Mouse (Mus musculus) MEL (cell line): ENCODE results near the gene Ybx3. TPM values are rescaled to one million over a fixed set of nuclear protein-coding genes. Genes with fewer than 3 reads are reported as not detected.

Experiments
- DNase-seq: peaks from one replicate; pipeline ENCODE4 v3.0.0; 2011; ENCODE audit warnings: low read depth, low spot score
- H3K27ac ChIP-seq: 2 replicates; pipeline ENCODE4 v1.5.1; 2012; ENCODE audit warnings: low read depth, mild to moderate bottlenecking, control low read depth, low read length, moderate library complexity; ENCODE audit not compliant: control insufficient read depth
- H3K27me3 ChIP-seq, 2 experiments: fragments of 150-350 bp in 1 of 2; sonication (generic) in 1 of 2; 2 replicates each; pipeline ENCODE4 v1.6.1; 2012; ENCODE audit warnings: low read length in 2 of 2, mild to moderate bottlenecking in 2 of 2, improper control_type of control experiment in 1 of 2, moderate library complexity in 1 of 2; ENCODE audit not compliant: insufficient read depth in 2 of 2, control insufficient read depth in 1 of 2
- H3K36me3 ChIP-seq, 2 experiments: 2 replicates each; pipeline ENCODE4 v1.6.1; 2012 to 2014; ENCODE audit warnings: low read length in 2 of 2, improper control_type of control experiment in 1 of 2, inconsistent platforms in 1 of 2, mild to moderate bottlenecking in 1 of 2; ENCODE audit not compliant: insufficient read depth in 2 of 2, control insufficient read depth in 1 of 2
- H3K4me1 ChIP-seq, 2 experiments: fragments of 150-350 bp in 1 of 2; sonication (generic) in 1 of 2; 2 replicates each; pipeline ENCODE4 v1.6.1; 2012; ENCODE audit warnings: low read length in 2 of 2, improper control_type of control experiment in 1 of 2, mild to moderate bottlenecking in 1 of 2; ENCODE audit not compliant: insufficient read depth in 2 of 2, control insufficient read depth in 1 of 2
- H3K4me3 ChIP-seq, 2 experiments: fragments of 150-350 bp in 1 of 2; sonication (generic) in 1 of 2; 2 replicates each; pipeline ENCODE4 v1.5.1; 2012; ENCODE audit warnings: low read depth in 2 of 2, low read length in 2 of 2, mild to moderate bottlenecking in 2 of 2, moderate library complexity in 2 of 2, control low read depth in 1 of 2, improper control_type of control experiment in 1 of 2; ENCODE audit not compliant: control insufficient read depth in 1 of 2, insufficient read depth in 1 of 2
- H3K79me2 ChIP-seq: 2 replicates; pipeline ENCODE4 v1.6.1; 2012; ENCODE audit warnings: mild to moderate bottlenecking, low read length, moderate library complexity; ENCODE audit not compliant: control insufficient read depth, poor library complexity, insufficient read depth
- H3K9ac ChIP-seq: 2 replicates; pipeline ENCODE4 v1.6.1; 2012; ENCODE audit warnings: low read depth, mild to moderate bottlenecking, control low read depth, low read length, moderate library complexity; ENCODE audit not compliant: control insufficient read depth, poor library complexity, severe bottlenecking
- H3K9me3 ChIP-seq: fragments of 150-350 bp; sonication (generic); replicated peaks from 2 replicates; pipeline ENCODE4 v1.6.1; 2012; ENCODE audit warnings: mild to moderate bottlenecking, low read length, improper control_type of control experiment, moderate library complexity; ENCODE audit not compliant: insufficient read depth
- BHLHE40 ChIP-seq: IDR thresholded peaks from 2 replicates; pipeline ENCODE4 v1.6.1; 2012; ENCODE audit warnings: low read depth, mild to moderate bottlenecking, inconsistent platforms, low read length, improper control_type of control experiment, borderline replicate concordance
- CHD1 ChIP-seq: IDR thresholded peaks from 2 replicates; pipeline ENCODE4 v1.6.1; 2012; ENCODE audit warnings: low read depth, mild to moderate bottlenecking, inconsistent platforms, low read length, improper control_type of control experiment
- E2F4 ChIP-seq: IDR thresholded peaks from 2 replicates; pipeline ENCODE4 v1.6.1; 2011; ENCODE audit warnings: low read depth, low read length, improper control_type of control experiment, borderline replicate concordance
- ELF1 ChIP-seq: IDR thresholded peaks from 2 replicates; pipeline ENCODE4 v1.6.1; 2014; ENCODE audit warnings: low read depth, mild to moderate bottlenecking, inconsistent platforms, low read length, improper control_type of control experiment, moderate library complexity
- EP300 ChIP-seq, 2 experiments: IDR thresholded peaks; 2 replicates each; pipeline ENCODE4 v1.6.1; 2011; ENCODE audit warnings: improper control_type of control experiment in 2 of 2, low read length in 2 of 2, low read depth in 1 of 2, mild to moderate bottlenecking in 1 of 2
- ETS1 ChIP-seq: IDR thresholded peaks from 2 replicates; pipeline ENCODE4 v1.6.1; 2012; ENCODE audit warnings: low read depth, mild to moderate bottlenecking, inconsistent platforms, low read length, improper control_type of control experiment, moderate library complexity
- GABPA ChIP-seq: IDR thresholded peaks from 2 replicates; pipeline ENCODE4 v1.6.1; 2012; ENCODE audit warnings: low read depth, mild to moderate bottlenecking, inconsistent platforms, low read length, improper control_type of control experiment, moderate library complexity
- GATA1 ChIP-seq: IDR thresholded peaks from 2 replicates; pipeline ENCODE4 v1.6.1; 2011; ENCODE audit warnings: low read depth, low read length, improper control_type of control experiment
- HCFC1 ChIP-seq: IDR thresholded peaks from 2 replicates; pipeline ENCODE4 v1.6.1; 2012; ENCODE audit warnings: low read depth, mild to moderate bottlenecking, inconsistent platforms, low read length, improper control_type of control experiment, moderate library complexity
- KAT2A ChIP-seq: conservative IDR thresholded peaks from 2 replicates; pipeline ENCODE4 v1.6.1; 2012; ENCODE audit warnings: low read depth, low read length, improper control_type of control experiment, inconsistent platforms
- MAFK ChIP-seq: IDR thresholded peaks from 2 replicates; pipeline ENCODE4 v1.6.1; 2011; ENCODE audit warnings: low read depth, mild to moderate bottlenecking, low read length, improper control_type of control experiment, borderline replicate concordance
- MAX ChIP-seq: IDR thresholded peaks from 2 replicates; pipeline ENCODE4 v1.6.1; 2011; ENCODE audit warnings: low read length, improper control_type of control experiment
- MAZ ChIP-seq: IDR thresholded peaks from 2 replicates; pipeline ENCODE4 v1.6.1; 2012; ENCODE audit warnings: low read depth, mild to moderate bottlenecking, inconsistent platforms, low read length, improper control_type of control experiment
- MEF2A ChIP-seq: IDR thresholded peaks from 2 replicates; pipeline ENCODE4 v1.6.1; 2014; ENCODE audit warnings: low read depth, mild to moderate bottlenecking, inconsistent platforms, low read length, improper control_type of control experiment; ENCODE audit not compliant: poor library complexity, insufficient replicate concordance, severe bottlenecking; ENCODE audit errors: extremely low read depth
- MYB ChIP-seq: IDR thresholded peaks from 2 replicates; pipeline ENCODE4 v1.6.1; 2011; ENCODE audit warnings: mild to moderate bottlenecking, low read depth, low read length, improper control_type of control experiment
- MYC ChIP-seq: IDR thresholded peaks from 2 replicates; pipeline ENCODE4 v1.6.1; 2011; ENCODE audit warnings: low read depth, mild to moderate bottlenecking, low read length, improper control_type of control experiment, moderate library complexity
- RCOR1 ChIP-seq: IDR thresholded peaks from 2 replicates; pipeline ENCODE4 v1.6.1; 2012; ENCODE audit warnings: low read depth, mild to moderate bottlenecking, inconsistent platforms, low read length, improper control_type of control experiment
- TBP ChIP-seq: IDR thresholded peaks from 2 replicates; pipeline ENCODE4 v1.8.0; 2011; ENCODE audit warnings: low read depth, low read length, improper control_type of control experiment
- TCF12 ChIP-seq: IDR thresholded peaks from 2 replicates; pipeline ENCODE4 v1.6.1; 2014; ENCODE audit warnings: low read depth, mild to moderate bottlenecking, inconsistent platforms, low read length, improper control_type of control experiment, moderate library complexity
- UBTF ChIP-seq: IDR thresholded peaks from 2 replicates; pipeline ENCODE4 v1.6.1; 2012; ENCODE audit warnings: low read depth, mild to moderate bottlenecking, inconsistent platforms, low read length, improper control_type of control experiment, moderate library complexity, borderline replicate concordance; ENCODE audit not compliant: insufficient read depth
- USF1 ChIP-seq: IDR thresholded peaks from 2 replicates; pipeline ENCODE4 v1.6.1; 2014; ENCODE audit warnings: low read depth, mild to moderate bottlenecking, inconsistent platforms, low read length, improper control_type of control experiment, moderate library complexity
- USF2 ChIP-seq, 2 experiments: IDR thresholded peaks; 2 replicates each; pipeline ENCODE4 v1.6.1; 2011 to 2012; ENCODE audit warnings: improper control_type of control experiment in 2 of 2, low read length in 2 of 2, borderline replicate concordance in 1 of 2, inconsistent platforms in 1 of 2, low read depth in 1 of 2, mild to moderate bottlenecking in 1 of 2; ENCODE audit not compliant: insufficient read depth in 1 of 2
- ZC3H11A ChIP-seq: IDR thresholded peaks from 2 replicates; pipeline ENCODE4 v1.6.1; 2012; ENCODE audit warnings: low read depth, mild to moderate bottlenecking, inconsistent platforms, low read length, improper control_type of control experiment
- ZKSCAN1 ChIP-seq: IDR thresholded peaks from 2 replicates; pipeline ENCODE4 v1.6.1; 2012; ENCODE audit warnings: low read depth, mild to moderate bottlenecking, inconsistent platforms, low read length, improper control_type of control experiment, moderate library complexity
- ZMIZ1 ChIP-seq: IDR thresholded peaks from 2 replicates; pipeline ENCODE4 v1.6.1; 2012; ENCODE audit warnings: low read depth, mild to moderate bottlenecking, inconsistent platforms, low read length, improper control_type of control experiment, moderate library complexity
- ZNF384 ChIP-seq: IDR thresholded peaks from 2 replicates; pipeline ENCODE4 v1.6.1; 2012; ENCODE audit warnings: low read depth, mild to moderate bottlenecking, inconsistent platforms, low read length, improper control_type of control experiment
- polyA plus RNA-seq, 2 experiments: library from polyadenylated mRNA; stranded (reverse) in 1 of 2; unstranded in 1 of 2; fragments of >175 nt in 1 of 2; fragments of >200 nt in 1 of 2; gene quantifications; 2 replicates each; pipeline versions ENCODE4 v1.2.1 to v1.2.4; 2012; ENCODE audit warnings: low replicate concordance in 2 of 2, low read depth in 1 of 2; ENCODE audit not compliant: insufficient read length in 2 of 2, insufficient read depth in 1 of 2, missing spikeins in 1 of 2
- total RNA-seq: library from RNA; depleted of rRNA; stranded (reverse); fragments of 300-350 nt; gene quantifications from 2 replicates; pipeline ENCODE4 v1.2.3, GENCODE M21; 2012

Gene Ybx3
- total and polyA plus RNA-seq, 3 experiments = 105 to 1,042 (median 575) TPM

GRCm38 (mm10) chr6:131388040-131389021 lies at the start of gene Ybx3 (continued):
- TF ChIP-seq TBP (peak; percentile 17; the same call in 1 of the 2 replicates), ZC3H11A (no peak), KAT2A (no peak), GABPA (no peak)

GRCm38 (mm10) chr6:131436626-131437025 lies 48.4 kb upstream of the Ybx3 start:
- Histone ChIP-seq H3K9me3 (no peaks in the 10 kb centered on the region), H3K9ac (no peak overlapping the region), H3K27ac (no peak overlapping the region), H3K4me3 (no peak overlapping the region), H3K36me3 (no peaks in the 10 kb centered on the region), H3K27me3 (no peaks in the 10 kb centered on the region), H3K79me2 (no peaks in the 10 kb centered on the region), H3K4me1 (peaks cover 0 to 3% of the 10 kb centered on the region in 2 experiments; a peak in 3 of 4 replicates)
- peak; percentile 28 for DNase-seq
- no peak for TF ChIP-seq MYC
- TF ChIP-seq ZMIZ1 = no peak
- no peak for TF ChIP-seq BHLHE40
- no peak for TF ChIP-seq GABPA
- TF ChIP-seq TCF12 = peak; percentile 75
- TF ChIP-seq MYB = no peak
- no peak for TF ChIP-seq E2F4
- TF ChIP-seq ZNF384 = peak; percentile 69
- TF ChIP-seq MAFK = no peak
- TF ChIP-seq ELF1 = no peak
- TF ChIP-seq ETS1 = peak; percentile 68
- TF ChIP-seq MAZ = no peak
- TF ChIP-seq MEF2A = no peak
- no peak for TF ChIP-seq UBTF
- TF ChIP-seq CHD1 = no peak
- no peak for TF ChIP-seq USF1
- TF ChIP-seq RCOR1 = 0 out of 2 replicates have a peak, but pooled peaks have one; percentile 32
- no peak for TF ChIP-seq KAT2A
- TF ChIP-seq GATA1 = peak; percentile 52; the same call in 1 of the 2 replicates
- no peak for TF ChIP-seq MAX
- TF ChIP-seq USF2 (IDR thresholded peaks at IDR 0.05; ENCODE audit: borderline replicate concordance in 1 of 2, insufficient read depth in 1 of 2, low read depth in 1 of 2, low read length in 2 of 2) = no peak
- no peak for TF ChIP-seq HCFC1
- TF ChIP-seq ZKSCAN1 = no peak
- peak; percentile 74 to 79 for TF ChIP-seq EP300 (IDR thresholded peaks at IDR 0.05; ENCODE audit: low read depth in 1 of 2, low read length in 2 of 2)
